Mouse (Mus musculus) cortical plate, adult 2 months (tissue): ENCODE data around the gene Cnn1. TPM values are rescaled to one million over a fixed set of nuclear protein-coding genes. Genes with fewer than 3 reads are reported as not detected.

Source experiments
- H3K27ac ChIP-seq: fragments of 200-500 bp; 2 replicates; pipeline ENCODE4 v1.5.1; 2012; ENCODE audit warnings: low read length, control low read depth, inconsistent platforms; ENCODE audit not compliant: insufficient read depth
- H3K4me1 ChIP-seq: fragments of 200-500 bp; 2 replicates; pipeline ENCODE4 v1.6.1; 2011; ENCODE audit warnings: low read length; ENCODE audit not compliant: control insufficient read depth, insufficient read depth
- H3K4me3 ChIP-seq: fragments of 200-500 bp; 2 replicates; pipeline ENCODE4 v1.5.1; 2011; ENCODE audit warnings: mild to moderate bottlenecking, low read length, control low read depth; ENCODE audit not compliant: insufficient read depth
- CTCF ChIP-seq: fragments of 200-500 bp; IDR thresholded peaks from 2 replicates; pipeline ENCODE4 v1.5.1; 2011; ENCODE audit warnings: mild to moderate bottlenecking, control low read depth, low read length; ENCODE audit not compliant: insufficient read depth; ENCODE audit errors: extremely low read depth
- POLR2A ChIP-seq: fragments of 200-500 bp; IDR thresholded peaks from 2 replicates; pipeline ENCODE4 v1.6.1; 2011; ENCODE audit warnings: mild to moderate bottlenecking, low read length, control low read depth; ENCODE audit not compliant: insufficient read depth; ENCODE audit errors: extremely low read depth
- polyA plus RNA-seq: library from polyadenylated mRNA; depleted of rRNA; stranded (reverse); fragments of >200 nt; gene quantifications from 2 replicates; pipeline ENCODE4 v1.2.3, GENCODE M21; 2012

Gene Cnn1
- polyA plus RNA-seq, 1 experiment: 1.2 TPM

DNA sequence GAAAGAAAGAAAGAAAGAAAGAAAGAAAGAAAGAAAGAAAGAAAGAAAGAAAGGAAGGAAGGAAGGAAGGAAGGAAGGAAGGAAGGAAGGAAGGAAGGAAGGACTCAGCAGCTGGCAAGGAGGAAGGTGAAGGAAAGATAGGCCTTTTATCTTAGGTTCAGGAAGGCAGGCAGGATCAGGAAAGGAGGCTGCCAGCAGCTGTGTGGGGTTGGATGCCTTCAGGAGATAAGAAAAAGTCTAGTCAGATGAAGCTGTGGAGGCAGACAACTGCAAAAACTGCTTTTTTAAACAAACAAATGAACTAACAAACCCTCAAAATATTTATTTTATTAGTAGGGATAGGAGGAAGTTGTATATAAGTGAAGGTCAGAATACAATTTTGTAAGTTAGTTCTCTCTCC is 22.5 kb downstream of the Cnn1 start:
- Histone ChIP-seq H3K4me1 (peaks cover 4% of the 10 kb centered on the region; the same call in 1 of the 2 replicates), H3K4me3 (no peak overlapping the region), H3K27ac (no peak overlapping the region)
- TF ChIP-seq CTCF (no peak), POLR2A (no peak)

DNA sequence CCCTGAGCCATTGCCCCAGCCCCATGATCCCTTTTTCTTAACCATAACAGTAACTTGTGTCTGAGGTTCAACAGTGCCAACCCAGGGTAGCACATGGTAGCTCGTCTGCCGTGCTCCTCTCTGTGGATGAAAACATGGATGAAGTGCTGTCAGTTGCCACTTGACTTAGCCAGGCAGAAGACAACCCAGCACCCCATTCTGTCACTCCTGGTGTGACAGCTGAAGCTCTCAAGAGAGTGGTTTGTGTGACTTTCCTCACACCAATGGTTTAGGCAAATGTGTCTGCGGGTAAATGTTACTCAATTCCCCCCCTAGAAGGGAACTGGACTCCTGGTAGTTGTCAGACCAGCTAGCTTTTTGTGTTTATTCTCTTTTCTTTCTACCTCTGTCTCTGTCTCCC is 23.0 kb downstream of the Cnn1 start:
- no peak overlapping the region for H3K27ac ChIP-seq

GRCm38 (mm10) chr9:22123069-22123609 is 24.1 kb downstream of the Cnn1 start:
- no peak for TF ChIP-seq CTCF
- TF ChIP-seq POLR2A: no peak
- no peaks in the 10 kb centered on the region for H3K4me1 ChIP-seq
- H3K4me3 ChIP-seq: no peak overlapping the region
- H3K27ac ChIP-seq: no peak overlapping the region

More for the DNA sequence above, 23.0 kb downstream of the Cnn1 start:
- H3K4me3 ChIP-seq: no peak overlapping the region
- TF ChIP-seq CTCF (no peak), POLR2A (no peak)
- H3K4me1 ChIP-seq: peaks cover 4% of the 10 kb centered on the region; the same call in 1 of the 2 replicates

GRCm38 (mm10) chr9:22124169-22124568 is 25.2 kb downstream of the Cnn1 start:
- no peak for TF ChIP-seq CTCF
- TF ChIP-seq POLR2A: no peak
- Histone ChIP-seq H3K27ac (no peak overlapping the region), H3K4me1 (no peaks in the 10 kb centered on the region), H3K4me3 (no peak overlapping the region)

DNA sequence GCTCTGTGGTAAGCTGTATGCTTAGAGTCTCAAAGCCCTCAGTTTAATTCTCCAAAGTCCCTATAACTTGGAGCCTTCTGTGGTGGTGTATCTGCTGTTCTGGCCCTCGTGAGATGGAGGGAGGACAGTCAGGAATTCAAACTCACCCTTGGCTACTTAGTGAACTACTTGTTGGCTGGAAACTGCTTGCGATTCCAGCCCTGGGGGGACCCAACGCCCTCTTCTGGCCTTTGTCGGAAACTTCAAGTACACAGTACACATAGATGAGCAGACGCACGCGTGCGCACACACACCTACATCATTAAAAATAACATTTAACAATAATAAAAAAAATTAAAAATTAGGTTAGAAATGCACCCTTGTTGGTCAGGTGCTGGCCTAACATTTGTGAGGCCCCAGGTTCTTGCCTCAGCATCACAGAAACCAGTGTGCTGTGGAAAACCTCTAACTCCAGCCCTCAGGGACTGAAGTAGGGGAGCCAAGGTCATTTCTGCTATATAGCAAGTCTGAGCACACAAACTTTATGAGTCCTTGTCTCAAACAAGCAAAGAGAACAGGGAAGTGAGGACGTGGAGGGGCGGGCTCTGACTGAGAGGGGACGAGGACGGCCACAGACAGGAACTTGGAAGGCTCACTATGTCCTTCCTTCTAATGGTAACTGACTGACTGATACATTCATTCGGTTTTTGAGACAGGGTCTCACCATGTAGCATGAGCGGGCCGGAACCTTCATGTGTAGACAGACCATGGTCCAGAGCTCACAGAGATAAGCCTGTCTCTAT is 26.4 kb downstream of the Cnn1 start:
- Histone ChIP-seq H3K4me1 (no peaks in the 10 kb centered on the region), H3K27ac (no peak overlapping the region), H3K4me3 (no peak overlapping the region)
- no peak for TF ChIP-seq POLR2A
- no peak for TF ChIP-seq CTCF

DNA sequence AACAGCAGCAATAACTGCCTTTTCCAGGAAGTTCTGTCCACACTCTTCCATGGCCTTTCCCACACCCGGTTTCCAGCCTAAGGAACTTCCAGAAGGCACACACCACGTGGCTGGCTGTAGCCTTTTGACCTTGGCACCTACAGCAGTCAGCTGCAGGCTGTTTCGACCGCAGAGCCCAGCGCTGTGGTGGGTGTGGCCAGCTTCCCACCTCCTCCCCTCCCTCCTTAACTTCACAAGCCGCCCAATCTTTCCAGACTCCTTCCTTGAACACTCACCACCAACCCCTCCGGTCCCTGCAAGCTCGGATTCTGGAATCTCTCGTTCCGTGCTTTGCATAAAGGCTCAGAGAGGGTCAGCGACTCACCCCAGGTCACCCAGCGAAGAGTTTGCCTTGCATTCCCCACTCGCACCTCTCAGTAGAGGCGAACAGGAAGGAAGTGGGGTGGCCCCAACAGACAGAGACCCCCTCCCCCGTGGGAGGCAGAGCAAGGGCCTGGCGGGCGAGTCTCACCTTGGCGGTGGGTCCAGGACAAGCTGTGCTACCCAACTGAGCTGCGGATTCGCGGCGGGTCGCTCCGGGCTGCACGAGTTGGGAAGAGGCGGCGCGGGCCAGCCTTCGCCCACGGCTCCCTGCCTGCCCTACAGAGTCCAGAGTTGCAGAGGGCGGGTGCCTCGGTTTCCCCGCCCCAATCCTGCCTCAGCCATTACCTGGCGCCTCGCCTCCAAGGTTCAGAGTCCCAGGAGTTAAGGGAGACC is 32.4 kb downstream of the Cnn1 start:
- no peaks in the 10 kb centered on the region for H3K4me1 ChIP-seq
- TF ChIP-seq POLR2A (no peak), CTCF (no peak)
- no peak overlapping the region for H3K4me3 ChIP-seq
- no peak overlapping the region for H3K27ac ChIP-seq

DNA sequence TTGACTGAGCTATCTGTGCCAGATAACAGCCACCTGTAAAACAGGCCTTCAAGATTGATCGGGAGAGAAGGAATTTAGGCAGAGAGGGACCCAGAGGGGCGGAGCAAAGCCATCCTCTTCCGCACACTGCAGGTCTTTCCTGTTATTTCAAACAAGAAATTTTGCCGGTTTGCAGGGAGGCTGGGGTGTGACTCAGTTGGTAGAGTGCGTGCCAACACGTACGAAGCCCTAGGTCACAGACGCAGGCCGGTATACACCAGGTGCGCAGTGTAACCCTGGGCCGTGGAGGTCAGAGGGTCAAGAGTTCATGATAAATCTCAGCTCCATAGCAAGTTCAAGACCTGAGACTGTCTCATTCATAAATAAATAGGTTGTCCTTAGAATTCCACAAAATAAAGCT is 33.2 kb downstream of the Cnn1 start:
- no peak for TF ChIP-seq CTCF
- TF ChIP-seq POLR2A: no peak
- H3K4me3 ChIP-seq: no peak overlapping the region
- H3K27ac ChIP-seq: no peak overlapping the region
- H3K4me1 ChIP-seq: no peaks in the 10 kb centered on the region

GRCm38 (mm10) chr9:22134246-22134890 is 35.4 kb downstream of the Cnn1 start:
- no peak overlapping the region for H3K27ac ChIP-seq
- TF ChIP-seq POLR2A: no peak
- TF ChIP-seq CTCF: no peak
- H3K4me1 ChIP-seq: no peaks in the 10 kb centered on the region
- no peak overlapping the region for H3K4me3 ChIP-seq

- no peak overlapping the region for H3K4me3 ChIP-seq
- H3K27ac ChIP-seq: no peak overlapping the region
- H3K4me1 ChIP-seq: no peaks in the 10 kb centered on the region
- TF ChIP-seq CTCF (no peak), POLR2A (no peak)
These were observed 36.1 kb downstream of the Cnn1 start for GRCm38 (mm10) chr9:22134988-22135643.
